Mouse (Mus musculus): Measurements from ENCODE around the gene Ccdc146.

Ccdc146 gene

GRCm38 (mm10) chr5:21248834-21249233, 175.6 kb downstream of the Ccdc146 start:
- in situ Hi-C loops (cut with MboI; ENCODE audit: low pct_unique_long_range_greater_than_20kb in 1 of 2, low sequenced_read_pairs in 2 of 2, unreplicated experiment in 1 of 2): no loop called here

DNA sequence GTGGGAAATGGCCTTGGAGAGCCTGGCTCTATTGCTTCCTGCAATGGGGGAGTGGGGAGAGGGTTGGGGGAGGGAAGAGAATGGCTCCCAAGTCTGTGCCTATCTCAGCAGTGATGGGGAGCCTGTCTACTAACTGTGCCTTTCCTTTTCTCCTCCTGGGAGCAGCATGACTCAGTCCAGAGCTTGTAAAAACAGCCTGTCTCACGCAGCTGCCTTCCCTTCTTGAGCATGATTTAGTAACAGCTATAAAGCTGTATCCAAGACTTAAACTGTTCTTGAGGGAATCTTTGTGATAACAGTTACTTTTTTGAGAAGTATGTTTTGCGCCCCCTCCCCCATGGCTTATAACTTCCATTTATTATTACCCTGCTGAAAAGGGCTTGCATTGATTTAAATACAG, 176.6 kb downstream of the Ccdc146 start:
- in situ Hi-C loops (cut with MboI; ENCODE audit: low pct_unique_long_range_greater_than_20kb in 1 of 2, low sequenced_read_pairs in 2 of 2, unreplicated experiment in 1 of 2): no loop called here

DNA sequence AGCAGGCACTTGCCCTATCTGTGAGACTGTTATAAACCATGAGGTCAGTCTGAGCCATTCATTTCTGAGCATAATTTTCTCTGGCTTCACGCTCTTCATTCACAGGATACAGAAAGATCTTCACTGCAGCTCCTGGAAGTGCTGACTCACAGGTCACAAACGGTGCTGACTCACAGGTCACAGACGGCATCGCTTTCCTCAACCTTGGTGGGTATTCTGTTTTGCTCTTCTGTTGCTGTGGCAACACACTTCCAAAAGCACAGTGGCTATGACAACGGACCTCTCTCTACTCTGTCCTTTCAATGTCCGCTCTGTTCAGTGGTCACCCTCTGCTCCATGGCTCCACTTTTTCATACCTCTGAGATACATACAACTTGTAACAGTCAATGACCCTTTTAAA, 177.7 kb downstream of the Ccdc146 start:
- in situ Hi-C loops (cut with MboI; ENCODE audit: low pct_unique_long_range_greater_than_20kb in 1 of 2, low sequenced_read_pairs in 2 of 2, unreplicated experiment in 1 of 2): no loop called here

GRCm38 (mm10) chr5:21245241-21245640, 179.2 kb downstream of the Ccdc146 start:
- in situ Hi-C loops (cut with MboI; ENCODE audit: low pct_unique_long_range_greater_than_20kb in 1 of 2, low sequenced_read_pairs in 2 of 2, unreplicated experiment in 1 of 2): no loop called here

- in situ Hi-C loops (cut with MboI; ENCODE audit: low pct_unique_long_range_greater_than_20kb in 1 of 2, low sequenced_read_pairs in 2 of 2, unreplicated experiment in 1 of 2): no loop called here
Measured at GRCm38 (mm10) chr5:21244575-21244974, 179.9 kb downstream of the Ccdc146 start.
